Comparison of ENCODE assay signal across 14 mouse cellular contexts in the genomic region with DNA sequence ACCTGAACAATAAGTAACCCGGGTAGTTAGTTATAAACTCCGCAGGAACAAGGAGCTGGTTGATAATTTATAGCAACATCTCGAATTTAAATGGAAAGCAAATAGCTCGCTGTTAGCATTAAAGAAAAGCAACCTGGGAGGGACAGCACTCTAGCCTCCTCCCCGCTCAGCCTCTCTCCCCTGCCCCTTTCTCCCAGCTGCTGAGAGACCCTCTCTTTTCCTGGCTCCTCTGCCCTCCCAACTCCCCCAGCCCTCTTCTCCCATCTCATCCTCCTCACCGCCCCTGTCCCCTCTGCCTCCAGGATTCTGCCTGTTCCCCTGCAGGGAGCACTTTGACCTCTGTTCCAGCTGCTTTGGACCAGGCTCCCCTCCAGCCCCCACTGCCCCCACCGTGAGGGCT. TPM values are rescaled to one million over a fixed set of nuclear protein-coding genes. Genes with fewer than 3 reads are reported as not detected.
DNase-seq lines count a peak whose midpoint lies in the region; ATAC-seq and TF ChIP-seq lines count a peak whose summit lies in the region.
"Had no signal": no experiment of that assay in that cellular context is flagged by ENCODE, and none has a peak within 500 bp of the region (broad histone marks: within the 10 kb centered on the region; RNA-seq: fewer than 3 reads in every experiment).

No protein-coding gene starts in this region.

- TF ChIP-seq CTCF in E14TG2a.4 (conservative IDR thresholded peaks at IDR 0.05; ENCODE audit: low read length), result no peak

- 17% methylated on average over 7 of the region's 7 CpGs for WGBS in embryonic facial prominence, embryonic 13.5 days
- WGBS in embryonic facial prominence, embryonic 10.5 days, result 29% methylated on average over 7 of the region's 7 CpGs
- 9% methylated on average over 7 of the region's 7 CpGs for WGBS in kidney, embryonic 16.5 days
- WGBS in liver, embryonic 15.5 days (ENCODE audit: insufficient replicate concordance), result 32% methylated on average over 7 of the region's 7 CpGs

- no peak overlapping the region for H3K27ac ChIP-seq in embryonic facial prominence, embryonic 13.5 days
- no peak overlapping the region for H3K27ac ChIP-seq in embryonic facial prominence, embryonic 10.5 days (replicated peaks)
- H3K27ac ChIP-seq in kidney, embryonic 16.5 days (ENCODE audit: low read length), result peak overlapping the region; percentile 97
- H3K27ac ChIP-seq in liver, embryonic 15.5 days (replicated peaks), result peak overlapping the region; percentile 53; the same call in 1 of the 2 replicates
- H3K27ac ChIP-seq: midbrain, embryonic 15.5 days; neural tube, embryonic 15.5 days had no signal

- no peak for ATAC-seq in embryonic facial prominence, embryonic 13.5 days (ENCODE audit: insufficient number of reproducible peaks, insufficient read depth, low FRiP score, low TSS enrichment, low read depth)
- peak; percentile 71 for ATAC-seq in kidney, embryonic 16.5 days (ENCODE audit: low FRiP score, low TSS enrichment)
- ATAC-seq in liver, embryonic 15.5 days (ENCODE audit: insufficient read depth), result no peak
- no peak for ATAC-seq in cerebellum, adult (ENCODE audit: insufficient number of reproducible peaks, low FRiP score, low TSS enrichment)
- ATAC-seq: hindbrain, embryonic 16.5 days; midbrain, embryonic 15.5 days had no signal

- peaks cover 10% of the 10 kb centered on the region; the same call in 1 of the 2 replicates for H3K4me1 ChIP-seq in embryonic facial prominence, embryonic 13.5 days
- H3K4me1 ChIP-seq in embryonic facial prominence, embryonic 10.5 days, result peaks cover 28% of the 10 kb centered on the region
- peaks cover 80% of the 10 kb centered on the region for H3K4me1 ChIP-seq in E14TG2a.4 (replicated peaks; ENCODE audit: low read depth, low read length)
- H3K4me1 ChIP-seq in kidney, embryonic 16.5 days (ENCODE audit: insufficient read depth, low read length), result peaks cover 32% of the 10 kb centered on the region
- peaks cover 32% of the 10 kb centered on the region for H3K4me1 ChIP-seq in liver, embryonic 15.5 days (replicated peaks)
- H3K4me1 ChIP-seq: midbrain, embryonic 15.5 days had no signal

- H3K9ac ChIP-seq in embryonic facial prominence, embryonic 13.5 days, result 0 out of 2 replicates have a peak overlapping the region, but pooled peaks have one; percentile 16
- H3K9ac ChIP-seq in kidney, embryonic 16.5 days (replicated peaks; ENCODE audit: low read length), result peak overlapping the region; percentile 77
- 0 out of 2 replicates have a peak overlapping the region, but pooled peaks have one; percentile 12 for H3K9ac ChIP-seq in liver, embryonic 15.5 days
- H3K9ac ChIP-seq: lung, embryonic 14.5 days; midbrain, embryonic 15.5 days; neural tube, embryonic 15.5 days had no signal

- no peak overlapping the region for H3K4me3 ChIP-seq in embryonic facial prominence, embryonic 13.5 days
- no peak overlapping the region for H3K4me3 ChIP-seq in embryonic facial prominence, embryonic 10.5 days
- H3K4me3 ChIP-seq in E14TG2a.4 (replicated peaks; ENCODE audit: low read length), result peak overlapping the region; percentile 45
- peak overlapping the region; percentile 56 for H3K4me3 ChIP-seq in kidney, embryonic 16.5 days (ENCODE audit: low read length)
- peak overlapping the region; percentile 50 for H3K4me3 ChIP-seq in liver, embryonic 15.5 days (replicated peaks)
- H3K4me3 ChIP-seq: midbrain, embryonic 15.5 days; neural tube, embryonic 15.5 days had no signal

- no peaks in the 10 kb centered on the region for H3K36me3 ChIP-seq in embryonic facial prominence, embryonic 13.5 days
- H3K36me3 ChIP-seq in embryonic facial prominence, embryonic 10.5 days (replicated peaks), result no peaks in the 10 kb centered on the region
- no peaks in the 10 kb centered on the region for H3K36me3 ChIP-seq in E14TG2a.4 (ENCODE audit: insufficient read depth, low read length)
- no peaks in the 10 kb centered on the region for H3K36me3 ChIP-seq in kidney, embryonic 16.5 days (ENCODE audit: insufficient read depth, low read length)
- no peaks in the 10 kb centered on the region for H3K36me3 ChIP-seq in liver, embryonic 15.5 days (replicated peaks)
- H3K36me3 ChIP-seq: midbrain, embryonic 15.5 days; neural tube, embryonic 15.5 days had no signal

- no peak for DNase-seq in embryonic facial prominence, embryonic 10.5 days (ENCODE audit: low spot score)
- DNase-seq in cerebellum, adult 11-12 months, result no peak
- DNase-seq in urinary bladder, adult 2 months (ENCODE audit: low spot score), result no peak
- DNase-seq: cerebellum, adult 2 months; lung, embryonic 14.5 days; thymus, postnatal 14 days had no signal

- no peak overlapping the region for H3K4me2 ChIP-seq in embryonic facial prominence, embryonic 13.5 days
- peak overlapping the region; percentile 57 for H3K4me2 ChIP-seq in kidney, embryonic 16.5 days (replicated peaks; ENCODE audit: low read depth, low read length)
- H3K4me2 ChIP-seq in liver, embryonic 15.5 days, result peak overlapping the region; percentile 43
- H3K4me2 ChIP-seq: lung, embryonic 14.5 days; midbrain, embryonic 15.5 days; neural tube, embryonic 15.5 days had no signal

- H3K9me3 ChIP-seq in embryonic facial prominence, embryonic 13.5 days, result no peaks in the 10 kb centered on the region
- no peaks in the 10 kb centered on the region for H3K9me3 ChIP-seq in embryonic facial prominence, embryonic 10.5 days
- no peaks in the 10 kb centered on the region for H3K9me3 ChIP-seq in E14TG2a.4 (ENCODE audit: low read length)
- H3K9me3 ChIP-seq in kidney, embryonic 16.5 days (ENCODE audit: low read length), result no peaks in the 10 kb centered on the region
- no peaks in the 10 kb centered on the region for H3K9me3 ChIP-seq in liver, embryonic 15.5 days (replicated peaks)
- H3K9me3 ChIP-seq: midbrain, embryonic 15.5 days; neural tube, embryonic 15.5 days had no signal

- H3K27me3 ChIP-seq in embryonic facial prominence, embryonic 13.5 days, result peaks cover 26% of the 10 kb centered on the region
- H3K27me3 ChIP-seq in embryonic facial prominence, embryonic 10.5 days (replicated peaks; ENCODE audit: low read depth, poor library complexity, severe bottlenecking), result peaks cover 41% of the 10 kb centered on the region
- 0 out of 2 replicates have a peak, but pooled peaks cover 6% of the 10 kb centered on the region for H3K27me3 ChIP-seq in E14TG2a.4 (ENCODE audit: insufficient read depth, low read length)
- no peaks in the 10 kb centered on the region for H3K27me3 ChIP-seq in kidney, embryonic 16.5 days (ENCODE audit: insufficient read depth, low read length)
- H3K27me3 ChIP-seq in liver, embryonic 15.5 days, result peaks cover 21% of the 10 kb centered on the region
- H3K27me3 ChIP-seq: midbrain, embryonic 15.5 days had no signal

RNA-seq across cellular contexts. Expression of a gene that starts 2.2 kb away (rescaled TPM):
- 0.26 TPM in 1 of 2 replicates, not detected in the other for polyA plus RNA-seq in embryonic facial prominence, embryonic 13.5 days (2015; fragmentation: Nextera tagmentation; extraction: Ambion mirVana)
- polyA plus RNA-seq in embryonic facial prominence, embryonic 10.5 days (2016; fragmentation: Nextera tagmentation; extraction: Ambion mirVana), result 0.06 TPM in 2 replicates
- polyA plus RNA-seq in kidney, embryonic 16.5 days (2015; fragmentation: Nextera tagmentation; extraction: Ambion mirVana), result 12.6 and 15.4 TPM in 2 replicates
- 3.8 and 4.3 TPM in 2 replicates for polyA plus RNA-seq in liver, embryonic 15.5 days (2015; fragmentation: Nextera tagmentation; extraction: Ambion mirVana)
- 0.06 and 0.09 TPM in 2 replicates for polyA plus RNA-seq in urinary bladder, adult 2 months (2012; rRNA removed)
- polyA plus RNA-seq: hindbrain, embryonic 16.5 days; lung, embryonic 14.5 days had no signal

RNA-seq across cellular contexts. Expression of a gene that starts 26.7 kb away (rescaled TPM):
- 69.2 and 72.6 TPM in 2 replicates for polyA plus RNA-seq in embryonic facial prominence, embryonic 13.5 days (2015; fragmentation: Nextera tagmentation; extraction: Ambion mirVana)
- polyA plus RNA-seq in embryonic facial prominence, embryonic 10.5 days (2016; fragmentation: Nextera tagmentation; extraction: Ambion mirVana), result 45.4 and 47.7 TPM in 2 replicates
- polyA plus RNA-seq in kidney, embryonic 16.5 days (2015; fragmentation: Nextera tagmentation; extraction: Ambion mirVana), result 55.7 and 63.3 TPM in 2 replicates
- polyA plus RNA-seq in liver, embryonic 15.5 days (2015; fragmentation: Nextera tagmentation; extraction: Ambion mirVana), result 10.2 and 12.3 TPM in 2 replicates
- polyA plus RNA-seq in urinary bladder, adult 2 months (2012; rRNA removed), result 36.2 and 37.4 TPM in 2 replicates

RNA-seq across cellular contexts. Expression of a gene that starts 42.3 kb away (rescaled TPM):
- 18.2 and 18.6 TPM in 2 replicates for polyA plus RNA-seq in embryonic facial prominence, embryonic 13.5 days (2015; fragmentation: Nextera tagmentation; extraction: Ambion mirVana)
- polyA plus RNA-seq in embryonic facial prominence, embryonic 10.5 days (2016; fragmentation: Nextera tagmentation; extraction: Ambion mirVana), result 12.5 and 13.1 TPM in 2 replicates
- 12.3 and 13.6 TPM in 2 replicates for polyA plus RNA-seq in kidney, embryonic 16.5 days (2015; fragmentation: Nextera tagmentation; extraction: Ambion mirVana)
- 7.9 and 12.1 TPM in 2 replicates for polyA plus RNA-seq in liver, embryonic 15.5 days (2015; fragmentation: Nextera tagmentation; extraction: Ambion mirVana)
- 62.5 and 63.9 TPM in 2 replicates for polyA plus RNA-seq in urinary bladder, adult 2 months (2012; rRNA removed)

RNA-seq across cellular contexts. Expression of a gene that starts 45.6 kb away (rescaled TPM):
- polyA plus RNA-seq in embryonic facial prominence, embryonic 13.5 days (2015; fragmentation: Nextera tagmentation; extraction: Ambion mirVana), result 0.48 and 0.56 TPM in 2 replicates
- polyA plus RNA-seq in embryonic facial prominence, embryonic 10.5 days (2016; fragmentation: Nextera tagmentation; extraction: Ambion mirVana), result 0.24 TPM in 1 of 2 replicates, not detected in the other
- 1.5 and 2.1 TPM in 2 replicates for polyA plus RNA-seq in kidney, embryonic 16.5 days (2015; fragmentation: Nextera tagmentation; extraction: Ambion mirVana)
- polyA plus RNA-seq in liver, embryonic 15.5 days (2015; fragmentation: Nextera tagmentation; extraction: Ambion mirVana), result 0.51 and 0.88 TPM in 2 replicates
- 1.7 and 2.2 TPM in 2 replicates for polyA plus RNA-seq in urinary bladder, adult 2 months (2012; rRNA removed)

Comparison
In these comparisons a context has a peak if more than half of its experiments do, and no peak if none do; other contexts are left out.
1. H3K27ac ChIP-seq: peak in kidney, embryonic 16.5 days (single experiment) and liver, embryonic 15.5 days (single experiment); none in embryonic facial prominence, embryonic 13.5 days (single experiment) and embryonic facial prominence, embryonic 10.5 days (single experiment).
2. H3K4me3 ChIP-seq: peak in E14TG2a.4 (single experiment), kidney, embryonic 16.5 days (single experiment) and liver, embryonic 15.5 days (single experiment); none in embryonic facial prominence, embryonic 13.5 days (single experiment) and embryonic facial prominence, embryonic 10.5 days (single experiment).
3. H3K9ac ChIP-seq: peak in every context shown above with its lines; median percentile 77 in kidney, embryonic 16.5 days; 16 in embryonic facial prominence, embryonic 13.5 days; 12 in liver, embryonic 15.5 days.